Mouse (Mus musculus): ENCODE data around the gene Pitx3. TPM values are rescaled to one million over a fixed set of nuclear protein-coding genes. Genes with fewer than 3 reads are reported as not detected.
"Not testable (repeated sequence)": the region's sequence is repeated elsewhere in the genome, so short reads cannot be mapped to it uniquely, and the experiment has no call there.

Pitx3 gene
- polyA plus RNA-seq, 1 experiment from 2014 or later = 0.39 TPM

- no peaks in the 10 kb centered on the region for H3K36me3 ChIP-seq
- ATAC-seq (ENCODE audit: borderline replicate concordance, extremely low read depth, low FRiP score, low TSS enrichment) = no peak
- H3K27ac ChIP-seq = no peak overlapping the region
- H3K4me3 ChIP-seq = peak overlapping the region; percentile 27
- peaks cover 17% of the 10 kb centered on the region for H3K4me1 ChIP-seq
- H3K27me3 ChIP-seq = peaks cover 70% of the 10 kb centered on the region
- no peaks in the 10 kb centered on the region for H3K9me3 ChIP-seq
- H3K9ac ChIP-seq = no peak overlapping the region
- H3K4me2 ChIP-seq = peak overlapping the region; percentile 53
- 5% methylated on average over 7 of the region's 8 CpGs for WGBS
Observed at GRCm38 (mm10) chr19:46131283-46131682, 16.8 kb downstream of the Pitx3 start.

- not testable (repeated sequence) for H3K4me2 ChIP-seq; H3K27ac ChIP-seq; H3K4me1 ChIP-seq; H3K4me3 ChIP-seq; H3K36me3 ChIP-seq; ATAC-seq (ENCODE audit: borderline replicate concordance, extremely low read depth, low FRiP score, low TSS enrichment); H3K9ac ChIP-seq; H3K9me3 ChIP-seq
- peaks cover 56% of the 10 kb centered on the region for H3K27me3 ChIP-seq
- 68% methylated on average over 6 of the region's 6 CpGs for WGBS
Observed at GRCm38 (mm10) chr19:46129737-46130136, 18.4 kb downstream of the Pitx3 start.

GRCm38 (mm10) chr19:46126301-46126700 is 21.8 kb downstream of the Pitx3 start:
- no peaks in the 10 kb centered on the region for H3K9me3 ChIP-seq
- 71% methylated on average over 4 of the region's 4 CpGs for WGBS
- no peak overlapping the region for H3K9ac ChIP-seq
- H3K4me1 ChIP-seq = no peaks in the 10 kb centered on the region
- H3K36me3 ChIP-seq = no peaks in the 10 kb centered on the region
- no peak overlapping the region for H3K4me3 ChIP-seq
- H3K27me3 ChIP-seq = peaks cover 24% of the 10 kb centered on the region
- H3K27ac ChIP-seq = no peak overlapping the region
- no peak for ATAC-seq (ENCODE audit: borderline replicate concordance, extremely low read depth, low FRiP score, low TSS enrichment)
- H3K4me2 ChIP-seq = no peak overlapping the region

DNA sequence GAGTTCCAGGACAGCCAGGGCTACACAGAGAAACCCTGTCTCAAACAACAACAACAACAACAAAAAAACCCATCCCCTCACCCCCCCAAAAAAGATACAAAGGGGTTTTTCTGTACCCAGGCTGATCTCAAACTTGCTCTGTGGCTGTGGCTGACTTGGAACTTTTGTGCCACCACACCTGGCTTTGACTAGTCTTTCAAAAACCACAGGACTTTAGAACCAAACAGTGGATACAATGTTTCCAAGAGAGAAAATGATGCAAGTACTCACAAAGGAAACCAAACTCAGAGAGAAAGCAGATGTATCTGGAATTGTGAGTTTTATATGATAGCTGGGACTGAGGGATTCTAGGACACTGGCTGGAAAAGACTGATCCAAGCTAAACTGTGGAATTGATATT is 23.5 kb downstream of the Pitx3 start:
- no peak overlapping the region for H3K27ac ChIP-seq
- H3K27me3 ChIP-seq = peaks cover 8% of the 10 kb centered on the region; the same call in 1 of the 2 replicates
- no peaks in the 10 kb centered on the region for H3K9me3 ChIP-seq
- no peaks in the 10 kb centered on the region for H3K36me3 ChIP-seq
- no peak overlapping the region for H3K9ac ChIP-seq
- no peaks in the 10 kb centered on the region for H3K4me1 ChIP-seq
- H3K4me2 ChIP-seq = no peak overlapping the region
- no peak overlapping the region for H3K4me3 ChIP-seq
- ATAC-seq (ENCODE audit: borderline replicate concordance, extremely low read depth, low FRiP score, low TSS enrichment) = no peak

GRCm38 (mm10) chr19:46123876-46124275 is 24.2 kb downstream of the Pitx3 start:
- Histone ChIP-seq H3K9ac (no peak overlapping the region), H3K4me3 (no peak overlapping the region), H3K9me3 (no peaks in the 10 kb centered on the region), H3K36me3 (no peaks in the 10 kb centered on the region), H3K27ac (no peak overlapping the region), H3K4me1 (no peaks in the 10 kb centered on the region), H3K27me3 (peaks cover 6% of the 10 kb centered on the region; the same call in 1 of the 2 replicates), H3K4me2 (no peak overlapping the region)
- whole genome bisulfite sequencing = 71% methylated on average over 3 of the region's 3 CpGs
- no peak for ATAC-seq (ENCODE audit: borderline replicate concordance, extremely low read depth, low FRiP score, low TSS enrichment)

- no peak overlapping the region for H3K27ac ChIP-seq
- no peaks in the 10 kb centered on the region for H3K27me3 ChIP-seq
- WGBS = 54% methylated on average over 6 of the region's 6 CpGs
- no peak overlapping the region for H3K4me2 ChIP-seq
- ATAC-seq (ENCODE audit: borderline replicate concordance, extremely low read depth, low FRiP score, low TSS enrichment) = no peak
- H3K9ac ChIP-seq = no peak overlapping the region
- H3K36me3 ChIP-seq = no peaks in the 10 kb centered on the region
- H3K4me3 ChIP-seq = no peak overlapping the region
- no peaks in the 10 kb centered on the region for H3K9me3 ChIP-seq
- H3K4me1 ChIP-seq = no peaks in the 10 kb centered on the region
Observed at GRCm38 (mm10) chr19:46120872-46121271, 27.3 kb downstream of the Pitx3 start.

- no peak for ATAC-seq (ENCODE audit: borderline replicate concordance, extremely low read depth, low FRiP score, low TSS enrichment)
- H3K4me3 ChIP-seq = no peak overlapping the region
- H3K27ac ChIP-seq = no peak overlapping the region
- H3K27me3 ChIP-seq = no peaks in the 10 kb centered on the region
- no peak overlapping the region for H3K4me2 ChIP-seq
- H3K9ac ChIP-seq = no peak overlapping the region
- no peaks in the 10 kb centered on the region for H3K36me3 ChIP-seq
- 86% methylated on average over 3 of the region's 3 CpGs for whole genome bisulfite sequencing
- H3K9me3 ChIP-seq = no peaks in the 10 kb centered on the region
- no peaks in the 10 kb centered on the region for H3K4me1 ChIP-seq
Observed at GRCm38 (mm10) chr19:46119458-46119857, 28.7 kb downstream of the Pitx3 start.

DNA sequence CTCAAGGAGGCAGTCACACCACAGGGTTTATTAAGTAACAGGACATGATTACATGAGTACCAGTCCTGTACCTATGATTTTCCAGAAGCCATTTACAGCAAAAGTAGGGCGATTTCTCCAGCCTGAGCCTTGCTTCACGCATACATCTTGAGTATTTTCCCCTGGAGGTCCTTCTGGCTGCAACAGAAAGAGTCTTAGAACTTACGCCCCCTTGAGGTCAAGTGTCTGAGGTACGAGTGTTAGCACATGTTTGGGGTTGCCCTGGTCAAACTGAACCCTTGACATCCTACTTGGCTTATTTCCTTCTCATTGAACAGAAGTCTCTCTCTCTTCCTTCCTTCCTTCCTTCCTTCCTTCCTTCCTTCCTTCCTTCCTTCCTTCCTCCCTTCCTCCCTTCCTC is 33.5 kb downstream of the Pitx3 start:
- 42% methylated on average over 4 of the region's 4 CpGs for WGBS
- Histone ChIP-seq H3K9me3 (no peaks in the 10 kb centered on the region), H3K4me1 (no peaks in the 10 kb centered on the region), H3K36me3 (no peaks in the 10 kb centered on the region), H3K9ac (no peak overlapping the region), H3K4me3 (no peak overlapping the region), H3K27ac (no peak overlapping the region), H3K27me3 (no peaks in the 10 kb centered on the region), H3K4me2 (no peak overlapping the region)
- no peak for ATAC-seq (ENCODE audit: borderline replicate concordance, extremely low read depth, low FRiP score, low TSS enrichment)

- 70% methylated on average over 5 of the region's 5 CpGs for WGBS
- Histone ChIP-seq H3K9me3 (no peaks in the 10 kb centered on the region), H3K36me3 (no peaks in the 10 kb centered on the region), H3K4me1 (no peaks in the 10 kb centered on the region), H3K4me2 (no peak overlapping the region), H3K27me3 (no peaks in the 10 kb centered on the region), H3K9ac (no peak overlapping the region), H3K4me3 (no peak overlapping the region), H3K27ac (no peak overlapping the region)
- ATAC-seq (ENCODE audit: borderline replicate concordance, extremely low read depth, low FRiP score, low TSS enrichment) = no peak
Observed at GRCm38 (mm10) chr19:46110781-46111180, 37.3 kb downstream of the Pitx3 start.

GRCm38 (mm10) chr19:46110214-46110613 is 37.9 kb downstream of the Pitx3 start:
- Histone ChIP-seq H3K4me3 (no peak overlapping the region), H3K36me3 (no peaks in the 10 kb centered on the region), H3K27me3 (no peaks in the 10 kb centered on the region), H3K9ac (no peak overlapping the region), H3K27ac (no peak overlapping the region), H3K4me1 (no peaks in the 10 kb centered on the region), H3K9me3 (no peaks in the 10 kb centered on the region), H3K4me2 (no peak overlapping the region)
- 60% methylated on average over 2 of the region's 2 CpGs for WGBS
- no peak for ATAC-seq (ENCODE audit: borderline replicate concordance, extremely low read depth, low FRiP score, low TSS enrichment)

DNA sequence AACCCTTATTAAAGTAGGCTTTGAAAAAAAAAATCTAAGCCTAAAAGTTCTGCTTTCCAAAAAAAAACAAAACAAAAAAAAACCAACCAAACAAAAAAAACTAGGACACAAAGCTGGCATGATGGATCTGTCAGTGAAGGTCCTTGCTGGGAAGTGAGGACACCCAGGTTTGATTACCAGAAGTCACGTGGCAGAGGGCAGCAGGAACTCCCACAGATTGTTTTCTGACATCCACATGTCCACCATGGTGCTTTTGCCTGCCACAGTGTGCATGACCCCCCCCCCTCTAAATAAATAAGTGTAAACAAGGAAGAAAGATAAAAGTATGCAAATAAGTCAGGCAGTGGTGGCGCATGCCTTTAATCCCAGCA is 44.0 kb downstream of the Pitx3 start:
- Histone ChIP-seq H3K27me3 (no peaks in the 10 kb centered on the region), H3K9me3 (no peaks in the 10 kb centered on the region), H3K9ac (no peak overlapping the region), H3K4me2 (no peak overlapping the region), H3K27ac (no peak overlapping the region), H3K4me3 (no peak overlapping the region), H3K36me3 (no peaks in the 10 kb centered on the region), H3K4me1 (no peaks in the 10 kb centered on the region)
- 66% methylated on average over 2 of the region's 2 CpGs for WGBS
- ATAC-seq (ENCODE audit: borderline replicate concordance, extremely low read depth, low FRiP score, low TSS enrichment) = no peak

- Histone ChIP-seq H3K9ac (no peak overlapping the region), H3K4me2 (no peak overlapping the region), H3K9me3 (no peaks in the 10 kb centered on the region), H3K4me3 (no peak overlapping the region), H3K27me3 (no peaks in the 10 kb centered on the region), H3K27ac (no peak overlapping the region), H3K36me3 (no peaks in the 10 kb centered on the region), H3K4me1 (no peaks in the 10 kb centered on the region)
- 60% methylated on average over 6 of the region's 6 CpGs for WGBS
- no peak for ATAC-seq (ENCODE audit: borderline replicate concordance, extremely low read depth, low FRiP score, low TSS enrichment)
Observed at GRCm38 (mm10) chr19:46103437-46104186, 44.5 kb downstream of the Pitx3 start.

DNA sequence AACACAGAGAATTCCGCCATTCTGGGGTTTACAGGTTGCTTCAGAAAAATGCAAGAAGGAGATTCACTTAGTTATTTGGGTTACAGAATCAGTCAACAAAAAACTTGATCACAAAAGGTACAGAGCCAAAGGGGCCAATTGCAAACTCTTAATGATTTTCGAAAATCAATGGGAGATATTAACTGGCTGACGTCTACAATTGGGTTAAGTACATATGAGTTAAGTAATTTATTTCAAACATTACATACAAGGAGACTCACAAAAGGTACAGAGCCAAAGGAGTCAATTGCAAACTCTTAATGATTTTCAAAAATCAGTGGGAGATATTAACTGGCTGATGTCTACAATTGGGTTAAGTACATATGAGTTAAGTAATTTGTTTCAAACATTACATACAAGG is 48.6 kb downstream of the Pitx3 start:
- Histone ChIP-seq H3K4me3 (no peak overlapping the region), H3K4me2 (no peak overlapping the region), H3K27ac (no peak overlapping the region), H3K36me3 (no peaks in the 10 kb centered on the region), H3K27me3 (no peaks in the 10 kb centered on the region), H3K9me3 (no peaks in the 10 kb centered on the region), H3K4me1 (no peaks in the 10 kb centered on the region), H3K9ac (no peak overlapping the region)
- ATAC-seq (ENCODE audit: borderline replicate concordance, extremely low read depth, low FRiP score, low TSS enrichment) = no peak
- WGBS = 91% methylated on average over 3 of the region's 3 CpGs

Measured in lung, embryonic 15.5 days (tissue).